Mouse (Mus musculus): ENCODE data around the gene Kctd8.
A peak's percentile ranks its signal among the peaks of the same experiment; 100 is the strongest.
"Not testable (repeated sequence)": the region's sequence is repeated elsewhere in the genome, so short reads cannot be mapped to it uniquely, and the experiment has no call there.

The Kctd8 gene

DNA sequence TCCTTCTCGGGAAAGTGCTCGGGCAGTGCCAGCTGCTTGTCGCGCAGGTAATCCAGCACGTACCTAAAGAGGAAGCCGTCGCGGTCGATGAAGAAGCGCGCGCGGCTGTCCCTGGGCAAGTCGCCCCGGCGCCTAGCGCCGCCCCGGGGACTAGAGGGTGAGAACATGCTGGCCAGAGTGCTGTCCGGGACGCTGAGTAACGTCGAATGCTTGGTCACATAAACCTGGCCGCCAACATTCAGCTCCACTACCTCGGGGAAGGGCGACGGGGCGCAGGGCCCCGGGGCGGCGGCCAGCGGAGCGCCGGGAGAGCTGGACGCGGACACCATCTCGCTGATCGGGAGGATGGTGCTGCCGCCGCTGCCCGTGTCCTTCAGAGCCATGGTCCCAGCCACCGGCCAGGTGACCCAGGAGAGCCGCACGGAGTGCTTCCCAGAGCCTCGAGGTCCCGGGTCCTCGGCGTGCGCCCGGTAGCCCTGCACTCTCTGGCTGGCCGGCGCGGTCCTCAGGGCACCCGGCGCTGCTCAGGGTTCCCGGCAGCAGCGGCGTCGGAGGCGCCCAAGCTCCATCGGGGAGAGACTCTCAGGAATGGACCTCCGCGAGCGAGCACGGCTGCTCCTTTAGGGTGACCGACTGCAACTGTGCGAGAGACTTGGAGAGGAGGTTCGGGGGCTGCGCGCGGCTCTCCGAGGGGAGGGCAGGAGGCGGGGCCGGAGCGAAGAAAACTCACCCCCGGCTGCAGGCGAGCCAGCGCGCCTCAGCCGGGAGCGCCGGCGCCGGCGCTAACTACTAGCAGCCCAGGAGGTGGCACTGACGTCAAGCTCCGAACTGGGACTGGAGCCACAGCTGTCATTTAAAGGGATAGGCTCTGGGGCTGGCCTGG lies at the start of gene Kctd8:
Kctd8 (minus strand) TSS at position 761 of the 883 bp plus-strand sequence.
- DNase-seq (ENCODE audit: low spot score in 2 of 2): peak; percentile 58 to 66

DNA sequence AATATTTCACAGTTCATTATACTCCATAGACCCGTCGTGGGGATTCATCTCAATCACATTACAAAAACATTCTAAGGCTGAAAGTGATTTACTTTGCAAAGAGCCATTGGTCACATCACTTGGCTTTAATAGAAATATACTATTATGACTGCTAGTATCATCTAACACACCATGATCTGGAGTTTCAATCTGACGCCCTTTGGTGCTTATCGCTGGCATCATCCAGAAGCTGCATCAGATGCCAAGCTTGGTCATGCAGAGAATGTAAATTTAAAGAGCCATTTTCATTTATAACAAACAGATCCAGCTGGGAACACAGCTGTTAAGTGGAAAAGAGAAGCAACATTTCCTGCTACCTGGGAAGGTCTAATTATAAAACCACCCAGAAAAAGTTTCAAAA lies 37.6 kb upstream of the Kctd8 start:
- no peak for DNase-seq (ENCODE audit: low spot score in 2 of 2)

DNA sequence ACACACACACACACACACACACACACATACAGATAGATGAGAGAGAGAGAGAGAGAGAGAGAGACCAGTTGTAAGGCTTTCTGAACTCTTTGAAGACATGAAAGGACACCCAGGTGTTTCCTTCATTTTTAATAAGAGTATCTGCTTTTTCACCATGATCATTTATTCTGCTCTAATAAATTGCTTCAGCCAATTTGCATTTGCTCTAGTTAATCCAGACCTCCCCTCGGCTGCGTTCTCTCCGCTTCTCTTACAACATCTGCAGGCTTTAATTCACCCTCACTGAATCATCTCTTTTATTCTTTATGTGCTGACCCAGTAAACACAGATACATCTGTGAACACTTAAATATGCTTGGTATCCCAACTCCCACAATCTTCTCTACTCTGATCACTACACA lies 9.1 kb upstream of the Kctd8 start:
- no peak for DNase-seq (ENCODE audit: low spot score in 2 of 2)

DNA sequence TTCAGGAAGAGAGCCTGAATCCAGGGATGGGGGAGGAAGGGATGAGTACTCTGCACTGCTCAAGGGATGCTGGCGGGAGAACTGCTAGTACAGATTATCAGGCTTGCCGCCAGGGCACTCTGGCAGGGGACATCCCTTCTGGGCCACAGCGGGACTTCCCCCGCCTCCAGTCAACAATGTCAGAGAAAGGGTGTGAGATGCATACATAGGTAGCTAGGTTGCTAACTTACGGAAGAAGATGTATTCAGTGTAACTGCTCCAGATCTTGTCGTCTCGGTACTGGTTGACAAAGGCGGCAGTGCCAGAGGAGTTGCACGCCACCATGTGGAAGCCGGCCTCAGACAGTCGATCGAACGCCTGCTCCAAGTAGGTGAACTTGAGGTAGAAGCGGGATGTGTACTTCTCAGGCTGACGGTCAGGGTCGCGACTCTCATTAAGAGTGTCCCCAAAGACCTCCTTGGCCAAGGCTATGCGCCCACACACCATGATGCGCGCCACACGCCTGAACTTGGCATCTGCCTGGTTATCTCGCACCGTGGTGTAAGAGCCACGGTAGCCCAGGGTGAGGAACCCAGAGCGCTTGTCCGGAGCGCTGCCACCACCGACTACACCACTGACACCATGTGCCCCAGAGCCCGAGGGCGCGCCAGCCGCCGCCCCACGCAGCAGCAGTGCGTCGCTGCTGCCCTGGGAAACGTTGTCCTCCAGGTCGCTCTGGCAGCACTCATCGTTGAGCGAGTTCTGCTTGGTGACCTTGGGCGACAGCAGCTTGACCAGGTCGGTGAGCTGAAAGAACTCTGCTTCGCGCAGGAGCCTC lies 1.2 kb downstream of the Kctd8 start:
- DNase-seq (ENCODE audit: low spot score in 2 of 2): peak; percentile 56 to 63

DNA sequence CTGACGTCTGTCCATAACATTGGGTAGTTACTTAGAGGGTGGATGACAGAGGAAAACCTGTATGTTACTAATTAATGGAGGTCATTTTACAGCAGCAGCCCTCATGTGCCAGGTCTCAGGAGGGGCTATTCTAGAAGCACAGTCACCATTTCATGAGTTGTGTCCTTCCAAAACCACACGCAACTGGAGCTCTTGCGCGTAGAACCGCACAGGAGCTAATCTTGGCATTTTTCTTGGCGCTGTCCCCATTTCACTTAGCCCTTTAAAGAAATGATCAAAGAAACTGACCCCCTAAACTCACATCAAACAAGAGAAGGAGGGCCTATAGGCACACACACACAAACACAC lies 1.9 kb downstream of the Kctd8 start:
- no peak for DNase-seq (ENCODE audit: low spot score in 2 of 2)

DNA sequence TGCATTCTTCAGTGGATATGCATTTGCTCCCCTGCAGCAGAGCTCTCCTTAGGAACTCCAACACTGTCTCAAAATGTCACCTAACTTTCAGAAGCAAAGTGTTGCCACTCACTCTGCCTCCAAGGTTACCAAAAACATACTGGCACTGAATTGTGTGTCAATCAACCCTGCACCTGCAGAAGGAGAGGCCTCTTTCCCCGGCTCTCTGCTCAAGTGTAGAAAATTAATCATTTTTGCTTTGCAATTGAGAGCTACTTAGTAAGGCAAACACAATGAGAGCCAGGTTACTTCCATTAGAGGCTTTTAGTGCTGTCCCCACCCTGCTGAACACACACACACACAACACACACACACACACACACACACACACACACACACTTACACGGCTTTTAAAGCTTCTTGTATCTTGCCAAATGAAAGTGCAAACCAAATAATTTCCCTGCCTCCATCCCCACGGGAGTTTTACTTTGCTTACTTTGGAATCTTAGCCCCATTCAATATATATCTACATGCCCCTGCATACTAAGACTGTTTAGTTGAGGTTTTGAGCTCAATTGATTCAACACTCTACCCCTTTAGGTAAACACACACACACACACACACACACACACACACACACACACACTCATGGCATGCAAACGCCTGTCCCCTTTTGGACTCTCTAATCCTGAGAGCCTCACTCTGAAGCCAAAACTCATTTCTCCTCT lies 2.4 kb downstream of the Kctd8 start:
- no peak for DNase-seq (ENCODE audit: low spot score in 2 of 2)

DNA sequence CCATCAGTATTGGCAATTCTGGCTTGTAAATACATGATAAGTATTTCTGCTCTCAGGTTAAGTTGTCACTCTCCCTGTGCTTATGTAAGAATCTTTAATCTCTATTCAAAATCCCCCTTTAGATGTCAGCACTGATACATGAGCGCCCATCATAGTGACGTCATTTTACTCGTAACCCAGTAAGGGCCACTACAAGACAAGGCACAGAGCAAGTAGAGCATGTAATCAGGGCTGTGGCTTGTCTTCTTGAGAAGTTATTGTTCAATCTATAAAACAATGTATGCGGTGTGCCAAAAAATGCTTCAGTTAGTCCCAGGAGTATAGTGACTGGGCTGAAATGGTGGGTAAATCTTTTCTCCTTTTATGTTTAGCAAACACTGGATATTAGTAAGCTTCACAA lies 13.9 kb downstream of the Kctd8 start:
- no peak for DNase-seq (ENCODE audit: low spot score in 2 of 2)

DNA sequence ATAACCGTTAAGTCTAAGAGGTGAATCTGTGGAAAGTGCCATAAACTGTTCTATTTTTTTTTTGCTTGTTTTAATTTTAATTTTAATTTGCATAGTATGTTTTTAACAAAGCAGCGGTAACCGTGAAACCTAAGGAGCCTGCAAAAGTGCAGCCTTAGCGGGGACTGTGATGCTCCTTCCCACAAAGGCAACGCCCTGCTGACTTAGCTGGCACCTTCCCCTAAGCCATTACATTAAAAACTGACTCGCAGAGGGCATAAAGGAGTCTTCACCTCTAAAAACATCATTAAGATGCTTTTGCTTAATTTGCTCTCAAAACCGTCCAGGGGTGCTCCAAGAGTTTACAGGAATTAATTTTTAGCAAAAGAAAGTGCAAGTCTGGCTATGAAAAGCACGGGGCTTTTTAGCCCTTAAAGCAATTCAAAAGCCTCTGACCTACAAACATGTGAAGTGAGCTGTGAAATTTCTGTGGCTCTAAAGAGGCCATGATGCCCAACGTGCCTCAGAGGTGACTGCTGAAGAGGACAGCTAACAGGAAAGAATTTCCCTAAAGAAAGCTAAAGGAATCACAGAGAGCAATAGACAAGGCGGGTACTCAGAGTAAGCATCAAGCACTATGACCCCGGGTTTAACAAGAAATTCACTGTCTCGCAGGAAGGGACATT lies 16.8 kb downstream of the Kctd8 start:
- DNase-seq (ENCODE audit: low spot score in 2 of 2): no peak

DNA sequence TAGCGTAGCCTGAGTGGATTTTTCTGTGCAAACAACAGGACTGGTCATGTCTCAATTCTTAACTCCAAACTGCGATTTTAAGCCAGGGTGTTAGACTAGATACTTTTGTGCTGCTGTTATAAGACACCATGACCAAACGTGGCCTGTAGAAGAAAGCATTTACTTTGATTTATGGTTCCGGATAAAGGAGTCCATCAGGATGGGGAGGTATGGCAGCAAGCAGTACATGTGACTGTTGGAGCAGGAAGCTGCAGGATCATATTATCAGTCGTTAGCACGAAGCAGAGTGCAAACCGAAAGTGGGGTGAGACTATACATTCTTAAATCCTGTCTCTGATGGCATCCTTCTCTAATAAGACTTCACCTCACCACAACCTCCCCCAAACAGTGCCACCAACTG lies 28.9 kb downstream of the Kctd8 start:
- no peak for DNase-seq (ENCODE audit: low spot score in 2 of 2)

DNA sequence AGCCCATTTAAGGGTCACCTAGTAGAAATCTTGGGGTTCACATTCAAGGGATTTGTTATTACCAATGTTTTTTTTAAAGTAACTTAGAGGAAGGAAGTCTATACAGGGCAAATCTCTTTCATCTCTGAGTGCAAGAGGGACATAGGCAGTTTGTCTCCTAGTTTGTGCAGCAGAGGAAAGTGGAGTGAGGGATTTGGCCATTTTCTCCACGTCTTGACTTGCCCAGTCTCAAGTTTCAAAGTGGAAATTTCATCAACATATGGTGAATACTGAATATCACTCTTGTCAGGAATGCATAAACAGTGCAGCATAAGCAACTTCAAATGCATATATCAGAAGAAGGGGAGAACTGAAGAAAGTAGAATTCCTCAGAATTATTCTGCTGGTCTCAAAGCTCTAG lies 39.8 kb downstream of the Kctd8 start:
- no peak for DNase-seq (ENCODE audit: low spot score in 2 of 2)

DNA sequence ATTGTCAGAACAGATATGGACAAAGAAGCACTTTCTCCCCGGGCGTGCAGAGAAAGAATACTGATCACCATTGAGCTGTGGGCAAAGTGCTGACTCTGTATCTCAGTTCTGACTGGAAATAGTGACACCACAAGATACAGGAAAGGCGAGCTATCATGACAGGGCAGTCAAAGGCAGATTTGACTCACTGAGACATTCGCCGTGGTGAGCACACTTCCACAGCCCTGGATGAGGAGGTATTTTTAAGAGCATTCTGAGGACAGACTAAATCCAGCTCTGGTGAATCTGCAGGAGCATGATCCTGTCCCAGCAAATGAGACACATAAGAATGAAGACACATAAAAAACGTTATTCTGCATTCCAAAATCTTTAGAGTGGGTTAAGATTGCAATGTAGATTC lies 49.1 kb downstream of the Kctd8 start:
- DNase-seq (ENCODE audit: low spot score in 2 of 2): no peak

DNA sequence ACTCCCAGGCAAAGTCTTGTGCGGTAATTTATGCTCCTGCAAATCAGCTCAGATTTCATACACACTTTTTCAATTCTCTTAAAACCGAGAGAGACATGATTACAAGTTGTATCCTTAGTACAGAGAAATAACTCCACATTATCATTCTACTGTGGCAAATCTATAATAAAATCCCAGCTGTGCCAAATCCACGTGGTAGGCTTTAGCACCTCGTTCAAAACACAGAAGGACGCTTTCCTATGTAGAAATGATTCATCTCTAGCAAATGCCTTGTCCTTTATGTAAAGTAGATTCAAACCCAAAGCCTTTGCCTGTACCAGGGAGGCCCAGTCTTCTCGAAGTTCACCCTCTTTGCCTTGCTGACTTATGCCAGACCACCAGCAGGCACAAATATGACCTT lies 57.1 kb downstream of the Kctd8 start:
- DNase-seq (ENCODE audit: low spot score in 2 of 2): peak; percentile 2 to 7

DNA sequence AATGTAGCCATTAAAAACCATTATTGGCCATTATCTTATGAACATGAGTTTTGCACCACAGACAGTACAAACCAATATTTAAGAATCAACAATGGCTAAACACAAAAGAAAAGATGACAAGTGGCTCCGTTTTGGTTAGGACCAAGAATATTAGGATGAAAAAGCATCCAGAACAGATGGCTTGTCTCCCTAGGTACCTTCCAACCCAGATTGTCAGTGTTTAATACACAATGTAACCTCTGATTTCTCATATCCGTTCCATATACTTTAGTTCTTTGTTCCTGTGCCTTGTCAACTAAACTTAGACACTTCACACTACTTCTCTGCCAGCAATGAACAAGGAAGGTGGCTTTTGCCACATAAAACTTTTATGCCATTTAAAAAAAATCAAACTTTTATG lies 89.1 kb downstream of the Kctd8 start:
- no peak for DNase-seq (ENCODE audit: low spot score in 2 of 2)

DNA sequence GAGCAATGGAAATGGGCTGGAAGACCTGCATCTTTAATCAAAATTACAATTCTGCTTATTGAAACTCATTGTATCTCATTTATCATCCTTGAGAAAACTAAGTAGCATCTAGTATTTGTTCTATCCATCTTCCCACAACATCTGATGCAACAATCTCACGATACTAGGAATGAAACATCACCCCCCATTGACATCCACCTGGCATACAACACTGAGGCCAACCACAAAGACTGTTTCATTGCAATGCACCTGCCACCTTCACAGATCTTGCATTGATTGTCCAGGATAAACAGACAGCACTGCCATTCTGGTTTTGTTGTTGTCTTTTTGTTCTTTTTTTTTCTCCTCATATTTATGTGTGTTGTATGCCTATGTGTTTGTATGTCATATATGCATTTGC lies 99.5 kb downstream of the Kctd8 start:
- DNase-seq (ENCODE audit: low spot score in 2 of 2): no peak

DNA sequence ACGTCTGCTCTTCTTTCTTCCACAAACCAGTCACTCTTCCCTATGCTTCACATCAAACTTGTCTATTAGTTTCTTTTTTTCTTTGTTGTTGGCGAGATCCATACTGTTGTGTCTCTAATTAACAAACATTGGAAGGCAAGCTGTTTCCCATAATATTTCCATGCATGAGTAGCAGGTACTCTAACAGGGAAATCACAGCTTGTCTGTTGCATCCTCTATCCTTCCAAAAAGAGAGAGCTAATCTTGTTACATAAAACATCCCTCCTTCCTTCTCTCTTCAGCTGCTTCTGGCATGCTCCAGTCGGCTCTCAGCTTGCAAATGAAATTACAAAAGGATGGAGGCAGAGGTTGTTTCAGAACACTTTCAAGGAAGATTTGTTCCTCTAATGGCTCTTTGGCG lies 107.9 kb downstream of the Kctd8 start:
- DNase-seq (ENCODE audit: low spot score in 2 of 2): peak in 1 of 2 experiments; percentile 4

DNA sequence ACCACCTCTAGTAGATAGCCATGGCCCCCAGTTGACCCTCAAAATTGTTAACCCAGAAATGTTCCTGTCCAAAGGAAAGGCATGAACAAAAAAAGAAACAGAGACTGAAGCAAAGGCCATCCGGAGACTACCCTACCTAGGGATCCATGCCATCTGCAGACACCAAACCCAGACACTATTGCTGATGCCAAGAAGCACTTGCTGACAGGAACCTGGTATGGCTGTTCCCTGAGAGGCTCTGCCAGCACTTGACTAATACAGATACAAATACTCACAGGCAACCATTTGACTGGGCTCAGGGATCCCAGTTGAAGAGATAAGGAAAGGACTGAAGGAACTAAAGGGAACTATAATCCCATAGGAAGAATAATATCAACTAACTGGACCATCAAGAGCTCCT lies 109.8 kb downstream of the Kctd8 start:
- not testable (repeated sequence) for DNase-seq (ENCODE audit: low spot score in 2 of 2)

DNA sequence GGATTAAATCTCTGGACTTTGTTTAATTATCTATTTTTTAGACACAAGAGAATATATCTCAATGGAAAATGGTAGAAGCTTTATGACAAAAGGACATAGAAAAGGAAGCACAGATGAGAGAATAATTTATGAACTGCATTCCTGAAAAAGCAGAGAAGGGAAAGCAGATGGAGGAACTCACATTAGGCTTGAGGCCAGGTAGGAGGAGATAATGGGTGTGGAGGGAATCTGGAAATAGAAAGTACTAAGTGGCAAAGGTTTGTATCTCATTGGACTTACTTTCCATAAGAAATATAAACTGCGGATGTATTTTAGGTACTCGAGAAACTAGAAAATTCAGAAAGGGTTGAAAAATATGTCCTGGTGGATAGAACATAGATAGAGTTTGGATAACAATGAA lies 114.3 kb downstream of the Kctd8 start:
- peak in 1 of 2 experiments; percentile 3 for DNase-seq (ENCODE audit: low spot score in 2 of 2)

DNA sequence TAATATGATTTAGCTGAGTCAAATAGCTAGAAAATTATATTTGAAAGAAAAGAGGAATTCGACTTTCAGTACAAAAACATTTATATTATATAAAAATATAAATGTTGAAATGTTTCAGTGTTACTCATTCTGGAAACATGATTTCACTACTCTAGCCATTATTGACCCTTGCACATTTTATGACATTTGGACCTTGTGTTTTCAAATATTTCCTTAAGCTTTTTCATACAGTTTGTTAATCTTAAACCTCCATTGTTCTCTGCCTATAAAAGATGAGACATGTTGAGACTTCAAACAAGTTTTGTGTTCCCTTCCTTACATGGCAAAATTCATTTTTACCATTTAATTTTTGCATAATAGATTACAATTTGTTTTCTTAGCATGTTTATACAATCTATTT lies 118.9 kb downstream of the Kctd8 start:
- DNase-seq (ENCODE audit: low spot score in 2 of 2): no peak

DNA sequence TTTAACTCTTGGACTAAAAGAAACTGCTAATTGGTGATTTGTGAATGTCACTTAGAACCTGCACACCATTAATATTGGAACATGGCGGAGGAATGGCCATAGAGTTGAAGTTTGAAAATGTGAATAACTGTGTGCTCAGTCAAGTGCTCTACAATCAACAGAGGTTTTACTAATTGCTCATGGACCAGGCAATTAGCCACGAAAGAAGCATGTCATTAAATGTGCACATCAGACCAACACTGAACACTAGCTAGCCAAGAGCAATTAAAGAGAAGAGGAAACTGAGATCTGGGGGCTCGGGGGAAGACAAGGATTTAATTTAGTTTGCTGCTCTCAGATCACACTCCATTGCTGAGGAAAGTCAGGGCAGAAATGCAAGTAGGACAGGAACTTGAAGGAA lies 126.3 kb downstream of the Kctd8 start:
- no peak for DNase-seq (ENCODE audit: low spot score in 2 of 2)

DNA sequence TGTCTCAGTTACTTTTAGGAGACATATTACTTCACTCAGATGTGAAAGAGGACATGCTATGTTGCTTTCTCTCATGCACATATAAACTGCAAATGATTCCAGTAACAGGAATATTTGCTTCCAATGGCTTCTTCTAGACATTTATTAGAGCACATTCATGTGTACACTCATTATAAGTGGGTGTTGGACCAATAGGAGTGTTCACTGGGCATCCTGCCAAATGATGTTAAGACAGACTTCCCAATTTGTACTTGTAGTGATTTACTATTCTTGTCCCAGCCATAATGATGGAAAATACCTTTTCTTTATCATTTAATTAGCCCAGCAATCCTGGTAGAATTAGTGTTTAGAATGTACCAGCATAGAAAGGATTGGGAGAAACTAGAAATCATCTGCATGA lies 132.1 kb downstream of the Kctd8 start:
- DNase-seq (ENCODE audit: low spot score in 2 of 2): no peak

DNA sequence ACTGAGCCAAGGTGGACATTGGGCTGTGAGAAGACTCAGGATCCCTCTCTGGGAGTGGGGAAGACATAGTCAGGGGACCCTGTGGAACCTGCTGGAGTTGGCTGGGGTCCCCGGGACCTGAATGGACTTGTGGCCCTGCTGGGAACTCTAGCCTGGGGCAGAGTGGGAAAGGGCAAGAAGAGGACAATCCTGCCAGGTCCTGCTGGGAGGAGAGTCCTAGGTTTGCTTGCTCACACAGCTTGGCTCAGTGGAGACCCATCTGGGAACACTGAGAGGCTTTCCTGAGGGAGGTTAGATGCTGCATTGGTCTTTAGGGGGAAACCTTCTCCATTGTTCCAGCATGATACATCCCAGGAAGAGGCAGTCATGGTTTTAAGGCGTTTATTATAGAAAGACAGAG lies 133.8 kb downstream of the Kctd8 start:
- no peak for DNase-seq (ENCODE audit: low spot score in 2 of 2)

All from right cerebral cortex, postnatal 36 days (tissue).